Mouse (Mus musculus) embryonic fibroblast, embryonic 13.5 days (primary cell): Measurements from ENCODE around the gene Tbc1d20. TPM values are rescaled to one million over a fixed set of nuclear protein-coding genes. Genes with fewer than 3 reads are reported as not detected.
A peak's percentile ranks its signal among the peaks of the same experiment; 100 is the strongest.

Experiments used
- H3K27ac ChIP-seq: 2 replicates; pipeline ENCODE4 v1.5.1; 2012; ENCODE audit warnings: low read length, control low read depth, inconsistent platforms; ENCODE audit not compliant: insufficient read depth
- H3K4me1 ChIP-seq: 2 replicates; pipeline ENCODE4 v1.6.1; 2011; ENCODE audit warnings: low read length; ENCODE audit not compliant: control insufficient read depth, insufficient read depth
- H3K4me3 ChIP-seq: 2 replicates; pipeline ENCODE4 v1.5.1; 2011; ENCODE audit warnings: mild to moderate bottlenecking, control low read depth, low read length; ENCODE audit not compliant: insufficient read depth
- CTCF ChIP-seq: IDR thresholded peaks from 2 replicates; pipeline ENCODE4 v1.5.1; 2011; ENCODE audit warnings: mild to moderate bottlenecking, control low read depth, low read length, moderate library complexity, borderline replicate concordance; ENCODE audit not compliant: insufficient read depth
- POLR2A ChIP-seq: IDR thresholded peaks from 2 replicates; pipeline ENCODE4 v1.6.1; 2011; ENCODE audit warnings: low read depth, mild to moderate bottlenecking, control low read depth, low read length, moderate library complexity
- polyA plus RNA-seq: library from polyadenylated mRNA; stranded (reverse); fragments of >200 nt; gene quantifications from 2 replicates; pipeline ENCODE4 v1.2.4, GENCODE M21; 2011; ENCODE audit warnings: low read depth; ENCODE audit not compliant: missing spikeins, insufficient read length

Tbc1d20 gene
- polyA plus RNA-seq, 1 experiment: 74.1 TPM

GRCm38 (mm10) chr2:152293179-152293726 lies 375 bp upstream of the Tbc1d20 start:
- TF ChIP-seq CTCF (no peak), POLR2A (no peak)

GRCm38 (mm10) chr2:152294541-152294940 lies 913 bp downstream of the Tbc1d20 start:
- H3K4me1 ChIP-seq: peaks cover 8% of the 10 kb centered on the region
- H3K27ac ChIP-seq: no peak overlapping the region
- TF ChIP-seq CTCF (no peak), POLR2A (no peak; the same call in 1 of the 2 replicates)
- H3K4me3 ChIP-seq: peak overlapping the region; percentile 92

More at GRCm38 (mm10) chr2:152293179-152293726, 375 bp upstream of the Tbc1d20 start:
- peaks cover 8% of the 10 kb centered on the region for H3K4me1 ChIP-seq
- H3K27ac ChIP-seq: no peak overlapping the region
- H3K4me3 ChIP-seq: peak overlapping the region; percentile 63

- Histone ChIP-seq H3K4me3 (no peak overlapping the region), H3K4me1 (no peaks in the 10 kb centered on the region), H3K27ac (no peak overlapping the region)
- no peak for TF ChIP-seq POLR2A
- TF ChIP-seq CTCF: no peak
Measured at GRCm38 (mm10) chr2:152302862-152303261, 9.2 kb downstream of the Tbc1d20 start.

GRCm38 (mm10) chr2:152303781-152304180 lies 10.2 kb downstream of the Tbc1d20 start:
- TF ChIP-seq CTCF (no peak), POLR2A (no peak)
- Histone ChIP-seq H3K27ac (no peak overlapping the region), H3K4me1 (no peaks in the 10 kb centered on the region), H3K4me3 (no peak overlapping the region)

- H3K4me1 ChIP-seq: no peaks in the 10 kb centered on the region
- no peak overlapping the region for H3K4me3 ChIP-seq
- no peak overlapping the region for H3K27ac ChIP-seq
- TF ChIP-seq POLR2A: no peak
- no peak for TF ChIP-seq CTCF
Measured at GRCm38 (mm10) chr2:152305480-152305879, 11.9 kb downstream of the Tbc1d20 start.

GRCm38 (mm10) chr2:152307186-152307585 lies 13.6 kb downstream of the Tbc1d20 start:
- TF ChIP-seq POLR2A: no peak
- no peak for TF ChIP-seq CTCF
- Histone ChIP-seq H3K4me3 (no peak overlapping the region), H3K4me1 (no peaks in the 10 kb centered on the region), H3K27ac (no peak overlapping the region)

GRCm38 (mm10) chr2:152312996-152313395 lies 19.4 kb downstream of the Tbc1d20 start:
- H3K27ac ChIP-seq: no peak overlapping the region
- H3K4me3 ChIP-seq: no peak overlapping the region
- no peaks in the 10 kb centered on the region for H3K4me1 ChIP-seq
- no peak for TF ChIP-seq CTCF
- no peak for TF ChIP-seq POLR2A

GRCm38 (mm10) chr2:152313926-152314325 lies 20.3 kb downstream of the Tbc1d20 start:
- no peak overlapping the region for H3K4me3 ChIP-seq
- TF ChIP-seq CTCF (no peak), POLR2A (no peak)
- no peaks in the 10 kb centered on the region for H3K4me1 ChIP-seq
- no peak overlapping the region for H3K27ac ChIP-seq

GRCm38 (mm10) chr2:152317054-152317453 lies 23.4 kb downstream of the Tbc1d20 start:
- no peak for TF ChIP-seq CTCF
- TF ChIP-seq POLR2A: no peak
- Histone ChIP-seq H3K4me3 (no peak overlapping the region), H3K4me1 (no peaks in the 10 kb centered on the region), H3K27ac (0 out of 2 replicates have a peak overlapping the region, but pooled peaks have one; percentile 30)

- TF ChIP-seq POLR2A (no peak), CTCF (no peak)
- Histone ChIP-seq H3K4me1 (no peaks in the 10 kb centered on the region), H3K27ac (no peak overlapping the region), H3K4me3 (no peak overlapping the region)
Measured at GRCm38 (mm10) chr2:152321558-152321957, 27.9 kb downstream of the Tbc1d20 start.

- no peak for TF ChIP-seq CTCF
- TF ChIP-seq POLR2A: no peak
- Histone ChIP-seq H3K4me3 (no peak overlapping the region), H3K27ac (no peak overlapping the region), H3K4me1 (no peaks in the 10 kb centered on the region)
Measured at GRCm38 (mm10) chr2:152322198-152322597, 28.6 kb downstream of the Tbc1d20 start.
